Mouse (Mus musculus): ENCODE measurements around the gene Pik3cd. TPM values are rescaled to one million over a fixed set of nuclear protein-coding genes. Genes with fewer than 3 reads are reported as not detected.
A peak's percentile ranks its signal among the peaks of the same experiment; 100 is the strongest.
"Not testable (repeated sequence)": the region's sequence is repeated elsewhere in the genome, so short reads cannot be mapped to it uniquely, and the experiment has no call there.

Pik3cd gene
- 11.1 and 14.4 TPM in 2 replicates for total RNA-seq (2015; ENCODE audit: low replicate concordance)
- total RNA-seq (2017; ENCODE audit: low replicate concordance), result 14.9 and 20.2 TPM in 2 replicates

GRCm38 (mm10) chr4:149702210-149702979, at the start of gene Pik3cd:
Gene Pik3cd (minus strand): TSS chr4:149702571.
- no peak for ATAC-seq (replicated peaks; ENCODE audit: low FRiP score, poor library complexity, severe bottlenecking)

- ATAC-seq (replicated peaks; ENCODE audit: low FRiP score, poor library complexity, severe bottlenecking), result no peak
Observed at GRCm38 (mm10) chr4:149750671-149751070, 48.3 kb upstream of the Pik3cd start.

- ATAC-seq (replicated peaks; ENCODE audit: low FRiP score, poor library complexity, severe bottlenecking), result not testable (repeated sequence)
Observed at GRCm38 (mm10) chr4:149749663-149750015, 47.3 kb upstream of the Pik3cd start.

- no peak for ATAC-seq (replicated peaks; ENCODE audit: low FRiP score, poor library complexity, severe bottlenecking)
Observed at GRCm38 (mm10) chr4:149749003-149749662, 46.8 kb upstream of the Pik3cd start.

GRCm38 (mm10) chr4:149744119-149744518, 41.7 kb upstream of the Pik3cd start:
- ATAC-seq (replicated peaks; ENCODE audit: low FRiP score, poor library complexity, severe bottlenecking), result no peak

- no peak for ATAC-seq (replicated peaks; ENCODE audit: low FRiP score, poor library complexity, severe bottlenecking)
Observed at GRCm38 (mm10) chr4:149742011-149742530, 39.7 kb upstream of the Pik3cd start.

GRCm38 (mm10) chr4:149740301-149740700, 37.9 kb upstream of the Pik3cd start:
- ATAC-seq (replicated peaks; ENCODE audit: low FRiP score, poor library complexity, severe bottlenecking), result no peak

- no peak for ATAC-seq (replicated peaks; ENCODE audit: low FRiP score, poor library complexity, severe bottlenecking)
Observed at GRCm38 (mm10) chr4:149739478-149739877, 37.1 kb upstream of the Pik3cd start.

GRCm38 (mm10) chr4:149737383-149738324, 35.3 kb upstream of the Pik3cd start, which contains the start of gene Tmem201:
Gene Tmem201 (minus strand): TSS chr4:149738044.
- ATAC-seq (replicated peaks; ENCODE audit: low FRiP score, poor library complexity, severe bottlenecking), result peak; percentile 92

GRCm38 (mm10) chr4:149736581-149736980, 34.2 kb upstream of the Pik3cd start:
- ATAC-seq (replicated peaks; ENCODE audit: low FRiP score, poor library complexity, severe bottlenecking), result no peak

GRCm38 (mm10) chr4:149735624-149736250, 33.4 kb upstream of the Pik3cd start:
- ATAC-seq (replicated peaks; ENCODE audit: low FRiP score, poor library complexity, severe bottlenecking), result no peak

- ATAC-seq (replicated peaks; ENCODE audit: low FRiP score, poor library complexity, severe bottlenecking), result no peak
Observed at GRCm38 (mm10) chr4:149734730-149735475, 32.5 kb upstream of the Pik3cd start.

GRCm38 (mm10) chr4:149734246-149734645, 31.9 kb upstream of the Pik3cd start:
- ATAC-seq (replicated peaks; ENCODE audit: low FRiP score, poor library complexity, severe bottlenecking), result no peak

GRCm38 (mm10) chr4:149733748-149734147, 31.4 kb upstream of the Pik3cd start:
- ATAC-seq (replicated peaks; ENCODE audit: low FRiP score, poor library complexity, severe bottlenecking), result no peak

GRCm38 (mm10) chr4:149732800-149733199, 30.4 kb upstream of the Pik3cd start:
- no peak for ATAC-seq (replicated peaks; ENCODE audit: low FRiP score, poor library complexity, severe bottlenecking)

GRCm38 (mm10) chr4:149732313-149732712, 29.9 kb upstream of the Pik3cd start:
- ATAC-seq (replicated peaks; ENCODE audit: low FRiP score, poor library complexity, severe bottlenecking), result no peak

- no peak for ATAC-seq (replicated peaks; ENCODE audit: low FRiP score, poor library complexity, severe bottlenecking)
Observed at GRCm38 (mm10) chr4:149730827-149731226, 28.5 kb upstream of the Pik3cd start.

GRCm38 (mm10) chr4:149728810-149729209, 26.4 kb upstream of the Pik3cd start:
- no peak for ATAC-seq (replicated peaks; ENCODE audit: low FRiP score, poor library complexity, severe bottlenecking)

GRCm38 (mm10) chr4:149727636-149728035, 25.3 kb upstream of the Pik3cd start:
- no peak for ATAC-seq (replicated peaks; ENCODE audit: low FRiP score, poor library complexity, severe bottlenecking)

All from erythroblast, adult 5-6 weeks (primary cell).